Mouse (Mus musculus): ENCODE data around the gene St6gal1. TPM values are rescaled to one million over a fixed set of nuclear protein-coding genes. Genes with fewer than 3 reads are reported as not detected.
"Not testable (repeated sequence)": the region's sequence is repeated elsewhere in the genome, so short reads cannot be mapped to it uniquely, and the experiment has no call there.

The St6gal1 gene
- total RNA-seq (2021): 1 to 10 TPM; 3.4 to 3.5 TPM
- long read RNA-seq, experiment 1, partial matches to known transcripts: 0 of 1 reads
- long read RNA-seq, experiment 1, other reads (novel, unspliced or antisense): 1 of 1 reads
- long read RNA-seq, experiment 2: 0 reads

DNA sequence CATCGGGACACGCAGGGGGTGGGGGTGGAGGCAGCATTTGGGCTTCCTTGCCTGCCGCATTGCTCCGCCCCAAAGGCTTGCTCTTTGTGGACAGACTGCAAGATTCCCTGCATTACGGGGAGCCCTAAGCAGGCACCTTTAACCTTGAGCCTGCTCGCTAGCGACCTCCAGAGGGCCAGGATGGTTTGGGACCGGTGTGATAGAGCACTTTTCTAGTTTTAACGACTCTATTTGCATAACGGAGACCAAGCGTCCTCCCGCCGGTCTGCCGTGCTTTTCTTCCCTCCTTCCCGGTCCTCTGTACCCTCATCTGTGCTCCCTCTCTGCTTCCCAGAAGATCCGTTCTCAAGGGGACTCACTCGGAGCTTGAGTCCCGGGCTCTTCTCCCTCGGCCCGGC is at the start of gene St6gal1:
Gene St6gal1, plus strand, starts transcription at position 70 of the 398 bp plus-strand sequence.
- DNase-seq: peak; percentile 68

GRCm38 (mm10) chr16:23174855-23175254 is 49.7 kb upstream of the St6gal1 start:
- no peak for DNase-seq

- no peak for DNase-seq
Measured at GRCm38 (mm10) chr16:23175956-23176355, 48.6 kb upstream of the St6gal1 start.

DNA sequence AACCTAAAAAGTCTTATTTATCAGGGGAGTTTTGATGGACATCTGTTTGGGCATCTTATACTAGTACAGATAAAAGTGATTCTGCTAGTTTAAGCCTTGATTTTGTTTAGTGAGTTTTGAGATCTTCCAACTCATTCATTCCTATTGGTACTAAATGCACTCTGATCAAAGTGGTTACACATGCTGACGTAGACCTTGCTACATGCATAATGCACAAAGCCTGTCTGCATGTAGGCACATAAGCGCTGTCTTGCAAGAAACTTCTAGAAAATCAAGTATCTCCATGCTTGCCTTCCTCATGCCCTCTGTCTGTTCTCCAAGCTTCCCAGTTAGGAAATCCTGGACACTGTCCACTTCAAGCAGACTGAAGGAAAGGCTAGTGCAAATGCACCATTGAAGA is 46.7 kb upstream of the St6gal1 start:
- DNase-seq: no peak

DNA sequence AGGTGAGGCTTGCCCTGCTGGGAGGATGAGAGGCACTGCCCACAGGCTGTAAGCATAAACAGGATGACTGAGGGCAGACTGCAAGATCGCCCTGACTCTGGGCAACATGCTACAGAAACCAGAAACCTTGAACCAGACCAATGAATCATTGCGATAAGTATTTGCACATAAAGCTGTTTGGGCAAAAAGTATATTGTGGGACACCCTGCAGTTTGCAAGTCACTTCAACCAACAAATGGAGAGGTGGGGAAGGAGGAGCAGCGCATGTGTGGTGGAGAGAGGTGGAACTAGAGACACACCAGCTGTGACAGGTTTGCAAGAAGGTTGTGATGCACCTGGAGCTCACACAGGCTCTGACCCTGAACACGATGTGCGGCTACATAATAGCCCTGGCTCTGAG is 45.7 kb upstream of the St6gal1 start:
- DNase-seq: no peak

- not testable (repeated sequence) for DNase-seq
Measured at GRCm38 (mm10) chr16:23179436-23179835, 45.1 kb upstream of the St6gal1 start.

GRCm38 (mm10) chr16:23181054-23181453 is 43.5 kb upstream of the St6gal1 start:
- no peak for DNase-seq

DNA sequence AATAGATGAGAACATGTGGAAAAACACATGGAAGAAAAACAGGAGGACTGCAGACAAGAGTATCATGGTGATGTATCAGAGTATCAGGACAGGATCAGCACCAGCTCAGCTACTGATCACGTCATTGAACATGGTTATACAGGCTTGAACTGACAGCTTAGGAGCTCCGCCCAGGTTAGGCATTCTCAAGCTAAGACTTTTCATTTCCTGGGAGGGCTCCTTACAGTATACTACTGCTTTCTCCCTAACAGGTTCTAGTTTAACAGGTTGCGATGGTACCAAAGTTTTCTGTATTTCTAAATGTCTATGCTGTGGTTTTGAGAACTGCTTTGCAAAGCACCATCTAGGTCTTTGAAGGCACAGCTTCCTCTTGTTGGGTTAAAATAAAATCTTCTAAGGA is 43.1 kb upstream of the St6gal1 start:
- DNase-seq: no peak

DNA sequence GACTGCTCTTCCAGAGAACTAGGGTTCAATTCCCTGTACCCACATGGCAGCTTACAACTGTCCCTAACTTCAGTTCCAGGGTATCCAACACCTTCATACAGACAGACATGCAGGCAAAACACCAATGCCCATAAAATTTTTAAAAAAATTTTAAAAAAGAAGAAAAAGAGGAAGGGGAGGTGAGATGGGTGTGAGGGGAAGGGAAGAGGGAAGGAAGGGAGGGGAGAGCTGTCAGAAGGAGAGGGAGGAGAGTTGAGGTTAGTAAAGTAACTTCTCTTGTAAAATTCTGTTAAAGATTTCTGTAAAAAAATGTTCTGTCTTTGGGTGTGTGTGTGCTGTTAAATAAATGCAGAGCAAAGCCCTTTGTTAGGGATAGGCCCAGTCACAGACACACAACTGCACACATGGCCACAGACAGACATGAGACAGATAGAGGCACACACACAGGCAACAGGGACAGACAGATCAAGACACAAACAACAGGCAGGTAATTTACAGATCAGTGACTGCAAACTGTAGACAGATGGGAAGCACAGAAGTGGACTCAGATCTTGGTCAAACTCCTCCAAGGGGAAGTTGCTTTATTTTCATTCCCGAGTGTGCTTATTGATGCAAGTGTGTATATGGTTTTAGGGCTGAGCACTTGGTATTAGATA is 42.5 kb upstream of the St6gal1 start:
- DNase-seq: no peak

DNA sequence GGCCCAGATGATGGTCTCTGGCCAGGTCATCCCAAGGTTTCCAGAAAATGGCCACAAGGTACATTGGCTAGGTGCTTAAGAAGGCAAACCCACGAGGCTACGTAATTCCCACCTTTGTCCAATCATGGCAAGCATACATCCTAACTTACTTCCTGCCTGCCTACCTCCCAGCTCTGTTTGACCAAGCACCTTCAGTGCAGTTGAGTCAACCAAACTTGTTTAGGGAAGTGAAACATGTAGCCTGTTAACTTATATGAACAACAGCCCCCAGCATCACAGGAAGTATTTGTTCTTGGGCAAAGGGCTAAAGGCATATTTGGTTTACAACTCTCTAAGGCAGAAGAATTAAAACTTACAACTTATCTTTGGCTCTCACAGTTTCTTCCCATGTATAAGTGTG is 38.7 kb upstream of the St6gal1 start:
- DNase-seq: no peak

DNA sequence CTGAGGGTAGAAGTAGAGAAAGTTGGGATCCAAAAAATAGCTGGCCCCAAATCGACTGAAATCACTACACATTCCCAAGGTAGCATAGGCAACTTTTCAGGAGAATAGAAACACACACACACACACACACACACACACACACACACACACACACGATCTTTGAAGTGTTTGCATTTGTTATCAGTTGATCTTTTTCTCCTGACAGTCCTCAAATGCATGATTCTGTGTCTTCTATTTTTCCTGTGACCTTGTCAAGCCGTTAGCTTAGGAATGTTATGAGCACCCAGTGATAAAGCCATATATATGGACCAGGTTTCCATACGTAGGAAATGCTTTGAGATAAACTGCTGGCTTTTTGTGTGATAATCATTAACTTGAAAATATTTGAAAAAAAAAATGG is 38.1 kb upstream of the St6gal1 start:
- DNase-seq: no peak

GRCm38 (mm10) chr16:23187983-23188382 is 36.6 kb upstream of the St6gal1 start:
- DNase-seq: no peak

- no peak for DNase-seq
Measured at GRCm38 (mm10) chr16:23189612-23190011, 34.9 kb upstream of the St6gal1 start.

GRCm38 (mm10) chr16:23191560-23192242 is 32.8 kb upstream of the St6gal1 start:
- DNase-seq: no peak

DNA sequence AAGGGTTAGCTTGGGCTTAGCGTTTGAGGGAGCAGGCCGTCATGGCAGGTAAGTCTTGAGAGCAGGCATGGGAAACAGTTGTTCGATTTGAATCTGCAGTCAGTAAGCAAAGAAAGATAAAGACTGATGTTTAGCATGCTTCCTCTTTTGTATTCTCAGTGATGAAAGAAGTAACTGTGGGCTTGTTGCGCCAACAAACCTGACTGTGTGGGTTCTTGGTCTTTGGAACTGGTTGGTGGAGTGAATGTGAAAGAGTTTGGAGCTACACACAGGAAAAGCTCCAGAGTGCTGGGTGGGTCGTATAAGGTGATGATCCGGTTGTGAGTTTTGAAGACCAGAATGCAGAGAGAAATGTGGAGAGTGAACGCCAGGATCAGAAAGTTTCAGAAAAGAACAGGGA is 28.9 kb upstream of the St6gal1 start:
- DNase-seq: no peak

GRCm38 (mm10) chr16:23196296-23196695 is 28.2 kb upstream of the St6gal1 start:
- no peak for DNase-seq

DNA sequence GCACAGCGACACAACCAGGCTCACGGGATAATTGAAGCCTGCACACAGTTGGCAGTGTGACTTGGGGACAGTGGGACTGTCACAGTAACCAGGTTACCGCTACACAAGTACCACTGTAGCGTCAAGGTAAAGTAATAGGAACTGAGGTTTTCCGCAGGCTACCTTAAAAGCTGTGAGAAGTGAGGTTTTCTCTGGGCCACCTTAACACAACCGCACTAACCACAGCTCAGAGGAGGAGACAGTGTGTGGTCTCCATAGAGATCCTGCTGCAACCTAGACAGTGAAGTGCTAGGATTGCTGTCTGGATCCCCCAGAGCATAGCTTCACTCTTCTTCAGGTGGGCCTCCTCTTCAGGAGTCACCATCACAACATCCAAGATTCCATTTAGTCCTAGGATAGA is 27.7 kb upstream of the St6gal1 start:
- DNase-seq: no peak

GRCm38 (mm10) chr16:23201498-23201897 is 23.0 kb upstream of the St6gal1 start:
- no peak for DNase-seq

DNA sequence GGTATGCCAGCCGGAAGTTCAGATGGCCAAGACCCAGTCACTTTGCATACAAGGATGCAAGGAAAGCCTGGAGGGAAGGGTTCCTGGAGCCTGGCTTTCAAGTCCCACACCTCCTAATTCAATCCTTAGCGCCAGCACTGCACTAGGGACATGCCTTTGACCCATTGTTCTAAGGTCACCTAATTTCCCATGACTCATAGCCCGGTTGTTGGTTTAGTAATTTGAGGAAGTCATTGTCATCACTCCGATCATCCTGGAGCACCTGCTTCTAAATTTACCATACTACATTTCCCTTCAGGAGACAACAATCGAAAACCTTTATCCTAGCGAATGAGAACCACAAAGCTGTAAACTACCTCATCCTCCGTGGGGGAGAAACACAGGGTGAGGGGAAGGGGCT is 10.2 kb upstream of the St6gal1 start:
- DNase-seq: no peak

DNA sequence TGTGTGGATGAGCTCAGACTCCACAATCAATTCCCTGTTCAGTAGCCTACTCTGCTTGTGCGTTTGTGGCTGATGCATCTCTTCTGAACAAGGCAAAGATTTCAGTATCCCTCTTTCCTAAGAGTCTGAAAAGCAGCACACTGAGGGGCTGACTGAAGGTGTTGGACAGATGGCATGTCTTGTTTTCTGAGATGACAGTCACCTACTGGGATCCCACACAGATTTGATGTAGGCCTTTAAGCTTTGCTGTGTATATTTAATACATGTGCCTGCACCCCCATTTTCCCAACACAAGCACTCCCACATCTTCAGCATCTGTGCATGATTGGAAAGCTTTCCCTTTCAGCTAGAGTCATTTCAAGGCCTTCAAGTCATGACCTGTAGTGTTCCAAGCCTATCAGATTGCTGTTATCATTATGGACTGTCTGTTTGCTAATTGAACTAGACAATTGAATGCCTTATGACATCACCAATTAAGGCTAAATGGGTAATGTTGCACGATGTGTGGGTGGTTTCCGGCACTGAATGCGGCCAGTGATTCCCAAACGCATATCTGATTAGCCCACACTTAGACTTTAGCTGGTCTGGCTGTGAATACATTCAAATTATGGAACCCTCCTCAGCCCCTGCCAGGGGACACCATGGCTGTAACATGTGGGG is 9.2 kb upstream of the St6gal1 start:
- DNase-seq: no peak

GRCm38 (mm10) chr16:23216366-23216765 is 8.2 kb upstream of the St6gal1 start:
- no peak for DNase-seq

GRCm38 (mm10) chr16:23218313-23218712 is 6.2 kb upstream of the St6gal1 start:
- no peak for DNase-seq

- peak; percentile 16 for DNase-seq
Measured at GRCm38 (mm10) chr16:23223166-23223870, 1.2 kb upstream of the St6gal1 start.
